In genomic region chr7:27295956-27296355, GRCm38 (mm10) we compare ENCODE assay signal across 19 mouse cellular contexts. TPM values are rescaled to one million over a fixed set of nuclear protein-coding genes. Genes with fewer than 3 reads are reported as not detected.
DNase-seq lines count a peak whose midpoint lies in the region; ATAC-seq and TF ChIP-seq lines count a peak whose summit lies in the region.
"Had no signal": no experiment of that assay in that cellular context is flagged by ENCODE, and none has a peak within 500 bp of the region (broad histone marks: within the 10 kb centered on the region; RNA-seq: fewer than 3 reads in every experiment).

No protein-coding gene starts in this region.

- TF ChIP-seq POLR2A in thymus, adult 2 months (IDR thresholded peaks at IDR 0.05; ENCODE audit: control insufficient read depth, extremely low read depth, insufficient read depth, low read length, poor library complexity): no peak

- no peaks in the 10 kb centered on the region for H3K4me1 ChIP-seq in lung, postnatal 0 days (ENCODE audit: insufficient read depth, low read depth, low read length)
- H3K4me1 ChIP-seq in thymus, adult 2 months (replicated peaks; ENCODE audit: control insufficient read depth, insufficient read depth, low read length): no peaks in the 10 kb centered on the region
- H3K4me1 ChIP-seq: forebrain, embryonic 13.5 days; heart, embryonic 10.5 days; hindbrain, embryonic 10.5 days; limb, embryonic 15.5 days; neural tube, embryonic 13.5 days had no signal

- TF ChIP-seq CTCF in lung, postnatal 0 days (IDR thresholded peaks at IDR 0.05): no peak
- no peak for TF ChIP-seq CTCF in thymus, adult 2 months (IDR thresholded peaks at IDR 0.05; ENCODE audit: borderline replicate concordance, control insufficient read depth, extremely low read depth, insufficient read depth, low read length, poor library complexity)

- H3K27me3 ChIP-seq in lung, postnatal 0 days (replicated peaks; ENCODE audit: insufficient read depth, low read length): no peaks in the 10 kb centered on the region
- H3K27me3 ChIP-seq in thymus, adult 2 months (ENCODE audit: control insufficient read depth, insufficient read depth, low read length): no peaks in the 10 kb centered on the region
- H3K27me3 ChIP-seq: forebrain, embryonic 13.5 days; limb, embryonic 15.5 days; neural tube, embryonic 13.5 days had no signal

- no peak for TF ChIP-seq EP300 in lung, postnatal 0 days (IDR thresholded peaks at IDR 0.05)

- H3K9ac ChIP-seq in lung, postnatal 0 days (replicated peaks; ENCODE audit: low read depth): no peak overlapping the region
- H3K9ac ChIP-seq: forebrain, embryonic 13.5 days; limb, embryonic 15.5 days; liver, postnatal 0 days; neural tube, embryonic 13.5 days had no signal

- H3K9me3 ChIP-seq in lung, postnatal 0 days (ENCODE audit: low read length): no peaks in the 10 kb centered on the region
- H3K9me3 ChIP-seq: forebrain, embryonic 13.5 days; heart, embryonic 10.5 days; limb, embryonic 15.5 days; neural tube, embryonic 13.5 days had no signal

- 0 out of 2 replicates have a peak, but pooled peaks have one; percentile 16 for ATAC-seq in lung, postnatal 0 days
- ATAC-seq: forebrain, embryonic 13.5 days; hindbrain, postnatal 0 days; liver, postnatal 0 days had no signal

- H3K27ac ChIP-seq in lung, postnatal 0 days (ENCODE audit: low read length): no peak overlapping the region
- H3K27ac ChIP-seq in thymus, adult 2 months (ENCODE audit: control insufficient read depth, insufficient read depth, low read length): no peak overlapping the region
- H3K27ac ChIP-seq: forebrain, embryonic 13.5 days; heart, embryonic 10.5 days; hindbrain, embryonic 10.5 days; hindbrain, postnatal 0 days; limb, embryonic 15.5 days; neural tube, embryonic 13.5 days had no signal

- no peak overlapping the region for H3K4me2 ChIP-seq in lung, postnatal 0 days (replicated peaks; ENCODE audit: low read depth, low read length)
- H3K4me2 ChIP-seq: forebrain, embryonic 13.5 days; limb, embryonic 15.5 days; neural tube, embryonic 13.5 days had no signal

- DNase-seq in adrenal gland, adult 2 months: peak; percentile 48
- DNase-seq in adrenal gland, postnatal 25 days: no peak
- peak; percentile 44 for DNase-seq in kidney, postnatal 14 days
- DNase-seq in kidney, adult 11 months: no peak
- DNase-seq in MN1 (ENCODE audit: low spot score): peak; percentile 34
- no peak for DNase-seq in lung, postnatal 0 days (ENCODE audit: low spot score)
- no peak for DNase-seq in thymus, adult 2 months
- DNase-seq in spleen, postnatal 10 days (ENCODE audit: low spot score in 2 of 2): no peak
- DNase-seq: cerebellum, adult 8-10 months; gastrocnemius, postnatal 36 days; liver, postnatal 0 days; midbrain, embryonic 14.5 days; thymus, postnatal 4 days had no signal

- no peak overlapping the region for H3K4me3 ChIP-seq in lung, postnatal 0 days (ENCODE audit: low read depth, low read length)
- no peak overlapping the region for H3K4me3 ChIP-seq in thymus, adult 2 months (ENCODE audit: control insufficient read depth, insufficient read depth, low read length)
- H3K4me3 ChIP-seq: forebrain, embryonic 13.5 days; heart, embryonic 10.5 days; hindbrain, embryonic 10.5 days; limb, embryonic 15.5 days; neural tube, embryonic 13.5 days had no signal

- 50% methylated on average over 4 of the region's 4 CpGs for WGBS in lung, postnatal 0 days
- WGBS in thymus, adult 2 months: 93% methylated on average over 4 of the region's 4 CpGs

- H3K36me3 ChIP-seq in lung, postnatal 0 days (ENCODE audit: insufficient read depth, low read length): no peaks in the 10 kb centered on the region
- no peaks in the 10 kb centered on the region for H3K36me3 ChIP-seq in thymus, adult 2 months (ENCODE audit: control insufficient read depth, insufficient read depth, low read length)
- H3K36me3 ChIP-seq: heart, embryonic 10.5 days; hindbrain, embryonic 10.5 days; limb, embryonic 15.5 days; neural tube, embryonic 13.5 days had no signal

RNA-seq across cellular contexts. Expression of gene Numbl, which starts 37.7 kb away (rescaled TPM):
- 10 to 100 TPM in 1 of 2 experiments, 1 to 10 TPM in 1; 5.2 to 13.3 TPM for total RNA-seq in adrenal gland, adult 2 months (2021)
- 37.2 and 48.0 TPM in 2 replicates for polyA plus RNA-seq in adrenal gland, adult 2 months (2012; rRNA removed)
- 8.4 and 12.6 TPM in 2 replicates for total RNA-seq in adrenal gland, postnatal 25 days (2021)
- 11.6 and 11.7 TPM in 2 replicates for polyA plus RNA-seq in lung, postnatal 0 days (2015; fragmentation: Nextera tagmentation; extraction: Ambion mirVana)
- 10.3 and 10.7 TPM in 2 replicates for polyA plus RNA-seq in thymus, adult 2 months (2012; rRNA removed)

RNA-seq across cellular contexts. Expression of gene Ltbp4, which starts 41.5 kb away (rescaled TPM):
- total RNA-seq in adrenal gland, adult 2 months (2021): 10 to 100 TPM; 70.3 to 94.7 TPM
- 253 and 263 TPM in 2 replicates for polyA plus RNA-seq in adrenal gland, adult 2 months (2012; rRNA removed)
- total RNA-seq in adrenal gland, postnatal 25 days (2021): 62.9 and 66.6 TPM in 2 replicates
- polyA plus RNA-seq in lung, postnatal 0 days (2015; fragmentation: Nextera tagmentation; extraction: Ambion mirVana): 99.9 and 103 TPM in 2 replicates
- polyA plus RNA-seq in thymus, adult 2 months (2012; rRNA removed): 48.3 and 77.5 TPM in 2 replicates

RNA-seq across cellular contexts. Expression of gene Shkbp1, which starts 59.9 kb away (rescaled TPM):
- 10 to 100 TPM; 11.3 to 22.5 TPM for total RNA-seq in adrenal gland, adult 2 months (2021)
- polyA plus RNA-seq in adrenal gland, adult 2 months (2012; rRNA removed): 60.8 and 74.5 TPM in 2 replicates
- total RNA-seq in adrenal gland, postnatal 25 days (2021): 23.3 and 28.6 TPM in 2 replicates
- polyA plus RNA-seq in lung, postnatal 0 days (2015; fragmentation: Nextera tagmentation; extraction: Ambion mirVana): 31.1 and 31.2 TPM in 2 replicates
- polyA plus RNA-seq in thymus, adult 2 months (2012; rRNA removed): 203 and 206 TPM in 2 replicates

Comparison
In these comparisons a context has a peak if more than half of its experiments do, and no peak if none do; other contexts are left out.
1. DNase-seq: peak in adrenal gland, adult 2 months (single experiment), kidney, postnatal 14 days (single experiment) and MN1 (single experiment); none in adrenal gland, postnatal 25 days (single experiment), kidney, adult 11 months (single experiment), lung, postnatal 0 days (single experiment), thymus, adult 2 months (single experiment) and spleen, postnatal 10 days (0 of 2).